Mouse (Mus musculus) c-Kit-positive CD71-negative TER-119-negative erythroid progenitor cells, embryonic 14.5 days (primary cell): ENCODE measurements around the gene Cxcl5.
"Not testable (repeated sequence)": the region's sequence is repeated elsewhere in the genome, so short reads cannot be mapped to it uniquely, and the experiment has no call there.

Experiments
- DNase-seq: peaks from one replicate; pipeline ENCODE4 v3.0.0-alpha.2; 2013; ENCODE audit warnings: low read depth

Gene Cxcl5

GRCm38 (mm10) chr5:90785659-90786588 lies 26.8 kb downstream of the Cxcl5 start, which contains the start of gene Cxcl3:
Gene Cxcl3, plus strand, starts transcription at chr5:90786103.
- no peak for DNase-seq

GRCm38 (mm10) chr5:90788114-90788513 lies 29.0 kb downstream of the Cxcl5 start:
- no peak for DNase-seq

- DNase-seq, result no peak
Observed at GRCm38 (mm10) chr5:90789306-90790073, 30.3 kb downstream of the Cxcl5 start.

GRCm38 (mm10) chr5:90790074-90790502 lies 30.9 kb downstream of the Cxcl5 start:
- no peak for DNase-seq

- DNase-seq, result no peak
Observed at GRCm38 (mm10) chr5:90794195-90794625, 35.0 kb downstream of the Cxcl5 start, which contains the start of gene Cxcl15. Gene Cxcl15, plus strand, starts transcription at chr5:90794534.

GRCm38 (mm10) chr5:90795392-90795791 lies 36.2 kb downstream of the Cxcl5 start:
- not testable (repeated sequence) for DNase-seq

GRCm38 (mm10) chr5:90804574-90804973 lies 45.4 kb downstream of the Cxcl5 start:
- DNase-seq, result no peak

- no peak for DNase-seq
Observed at GRCm38 (mm10) chr5:90806050-90806449, 46.9 kb downstream of the Cxcl5 start.

GRCm38 (mm10) chr5:90807176-90807950 lies 48.2 kb downstream of the Cxcl5 start:
- DNase-seq, result no peak
